Mouse (Mus musculus): ENCODE data around the gene Stk32b. TPM values are rescaled to one million over a fixed set of nuclear protein-coding genes. Genes with fewer than 3 reads are reported as not detected.

Gene Stk32b
- polyA plus RNA-seq, 1 experiment from 2014 or later = 0.03 TPM

- CTCF ChIA-PET = no interaction called here
- POLR2A ChIA-PET = no interaction called here
- in situ Hi-C loops (cut with MboI; ENCODE audit: low pct_unique_long_range_greater_than_20kb) = no loop called here
- TF ChIP-seq CTCF (IDR thresholded peaks at IDR 0.05) = no peak
- DNase-seq (ENCODE audit: low read depth, low spot score) (no peak), ATAC-seq (no peak)
- peaks cover 4% of the 10 kb centered on the region for H3K27me3 ChIP-seq
Measured at GRCm38 (mm10) chr5:37520441-37520840, 196.5 kb downstream of the Stk32b start.

GRCm38 (mm10) chr5:37512479-37512878 is 204.5 kb downstream of the Stk32b start:
- TF ChIP-seq CTCF (IDR thresholded peaks at IDR 0.05) = no peak
- CTCF ChIA-PET = no interaction called here
- POLR2A ChIA-PET = no interaction called here
- DNase-seq (ENCODE audit: low read depth, low spot score) (no peak), ATAC-seq (no peak)
- no peaks in the 10 kb centered on the region for H3K27me3 ChIP-seq
- in situ Hi-C loops (cut with MboI; ENCODE audit: low pct_unique_long_range_greater_than_20kb) = no loop called here

GRCm38 (mm10) chr5:37506880-37507519 is 210.0 kb downstream of the Stk32b start:
- DNase-seq (ENCODE audit: low read depth, low spot score) = no peak
- CTCF ChIA-PET = no interaction called here
- no peaks in the 10 kb centered on the region for H3K27me3 ChIP-seq
- no peak for ATAC-seq
- POLR2A ChIA-PET = no interaction called here
- in situ Hi-C loops (cut with MboI; ENCODE audit: low pct_unique_long_range_greater_than_20kb) = no loop called here
- no peak for TF ChIP-seq CTCF (IDR thresholded peaks at IDR 0.05)

- H3K27me3 ChIP-seq = peaks cover 13% of the 10 kb centered on the region
- in situ Hi-C loops (cut with MboI; ENCODE audit: low pct_unique_long_range_greater_than_20kb) = no loop called here
- ATAC-seq = no peak
- no peak for TF ChIP-seq CTCF (IDR thresholded peaks at IDR 0.05)
- POLR2A ChIA-PET = no interaction called here
- DNase-seq (ENCODE audit: low read depth, low spot score) = no peak
- CTCF ChIA-PET = no interaction called here
Measured at GRCm38 (mm10) chr5:37494984-37495476, 221.9 kb downstream of the Stk32b start.

GRCm38 (mm10) chr5:37472025-37472608 is 244.9 kb downstream of the Stk32b start:
- CTCF ChIA-PET = no interaction called here
- POLR2A ChIA-PET = no interaction called here
- no peak for TF ChIP-seq CTCF (IDR thresholded peaks at IDR 0.05)
- in situ Hi-C loops (cut with MboI; ENCODE audit: low pct_unique_long_range_greater_than_20kb) = no loop called here
- no peak for ATAC-seq
- peaks cover 8% of the 10 kb centered on the region for H3K27me3 ChIP-seq
- DNase-seq (ENCODE audit: low read depth, low spot score) = no peak

GRCm38 (mm10) chr5:37471584-37471983 is 245.4 kb downstream of the Stk32b start:
- peaks cover 8% of the 10 kb centered on the region for H3K27me3 ChIP-seq
- DNase-seq (ENCODE audit: low read depth, low spot score) = no peak
- no peak for ATAC-seq
- no peak for TF ChIP-seq CTCF (IDR thresholded peaks at IDR 0.05)
- ChIA-PET POLR2A (no interaction called here), CTCF (no interaction called here)
- in situ Hi-C loops (cut with MboI; ENCODE audit: low pct_unique_long_range_greater_than_20kb) = no loop called here

GRCm38 (mm10) chr5:37469031-37469430 is 247.9 kb downstream of the Stk32b start:
- ATAC-seq (no peak), DNase-seq (ENCODE audit: low read depth, low spot score) (no peak)
- TF ChIP-seq CTCF (IDR thresholded peaks at IDR 0.05) = no peak
- CTCF ChIA-PET = no interaction called here
- in situ Hi-C loops (cut with MboI; ENCODE audit: low pct_unique_long_range_greater_than_20kb) = no loop called here
- POLR2A ChIA-PET = no interaction called here
- H3K27me3 ChIP-seq = peaks cover 3% of the 10 kb centered on the region

GRCm38 (mm10) chr5:37467646-37468045 is 249.3 kb downstream of the Stk32b start:
- in situ Hi-C loops (cut with MboI; ENCODE audit: low pct_unique_long_range_greater_than_20kb) = no loop called here
- ChIA-PET CTCF (interaction anchor here (1.5 kb wide), 1 partner anchor 25 kb away, joined by 4 read pairs; no protein-coding TSS in a partner anchor), POLR2A (no interaction called here)
- DNase-seq (ENCODE audit: low read depth, low spot score) (peak; percentile 7), ATAC-seq (no peak)
- no peak for TF ChIP-seq CTCF (IDR thresholded peaks at IDR 0.05)
- H3K27me3 ChIP-seq = no peaks in the 10 kb centered on the region

- POLR2A ChIA-PET = no interaction called here
- ATAC-seq = no peak
- no peak for TF ChIP-seq CTCF (IDR thresholded peaks at IDR 0.05)
- no peaks in the 10 kb centered on the region for H3K27me3 ChIP-seq
- CTCF ChIA-PET = no interaction called here
- in situ Hi-C loops (cut with MboI; ENCODE audit: low pct_unique_long_range_greater_than_20kb) = no loop called here
- DNase-seq (ENCODE audit: low read depth, low spot score) = no peak
Measured at GRCm38 (mm10) chr5:37465461-37465860, 251.5 kb downstream of the Stk32b start.

- H3K27me3 ChIP-seq = peaks cover 2% of the 10 kb centered on the region
- ChIA-PET CTCF (no interaction called here), POLR2A (no interaction called here)
- in situ Hi-C loops (cut with MboI; ENCODE audit: low pct_unique_long_range_greater_than_20kb) = no loop called here
- DNase-seq (ENCODE audit: low read depth, low spot score) (no peak), ATAC-seq (no peak)
- no peak for TF ChIP-seq CTCF (IDR thresholded peaks at IDR 0.05)
Measured at GRCm38 (mm10) chr5:37458236-37458635, 258.7 kb downstream of the Stk32b start.

GRCm38 (mm10) chr5:37457831-37458230 is 259.1 kb downstream of the Stk32b start:
- CTCF ChIA-PET = no interaction called here
- H3K27me3 ChIP-seq = peaks cover 3% of the 10 kb centered on the region
- ATAC-seq (no peak), DNase-seq (ENCODE audit: low read depth, low spot score) (no peak)
- in situ Hi-C loops (cut with MboI; ENCODE audit: low pct_unique_long_range_greater_than_20kb) = no loop called here
- POLR2A ChIA-PET = no interaction called here
- no peak for TF ChIP-seq CTCF (IDR thresholded peaks at IDR 0.05)

GRCm38 (mm10) chr5:37457191-37457590 is 259.8 kb downstream of the Stk32b start:
- ATAC-seq = no peak

More at GRCm38 (mm10) chr5:37457191-37457590, 259.8 kb downstream of the Stk32b start:
- peaks cover 3% of the 10 kb centered on the region for H3K27me3 ChIP-seq
- in situ Hi-C loops (cut with MboI; ENCODE audit: low pct_unique_long_range_greater_than_20kb) = no loop called here
- POLR2A ChIA-PET = no interaction called here
- CTCF ChIA-PET = no interaction called here
- DNase-seq (ENCODE audit: low read depth, low spot score) = no peak
- TF ChIP-seq CTCF (IDR thresholded peaks at IDR 0.05) = no peak
